Mouse (Mus musculus): Measurements from ENCODE around the gene Syt12. TPM values are rescaled to one million over a fixed set of nuclear protein-coding genes. Genes with fewer than 3 reads are reported as not detected.

Gene Syt12
- polyA plus RNA-seq, 1 experiment from 2014 or later = 1.9 TPM

GRCm38 (mm10) chr19:4481326-4481725 is 4.1 kb upstream of the Syt12 start:
- Histone ChIP-seq H3K9ac (no peak overlapping the region), H3K9me3 (no peaks in the 10 kb centered on the region), H3K4me2 (replicated peaks) (no peak overlapping the region), H3K27ac (no peak overlapping the region), H3K36me3 (no peaks in the 10 kb centered on the region), H3K27me3 (replicated peaks) (peaks cover 20% of the 10 kb centered on the region), H3K4me1 (peaks cover 6% of the 10 kb centered on the region; the same call in 1 of the 2 replicates), H3K4me3 (no peak overlapping the region)
- no peak for ATAC-seq (ENCODE audit: low FRiP score, low read depth)
- WGBS = 64% methylated on average over 4 of the region's 4 CpGs

GRCm38 (mm10) chr19:4480041-4480440 is 2.8 kb upstream of the Syt12 start:
- H3K4me2 ChIP-seq (replicated peaks) = no peak overlapping the region

GRCm38 (mm10) chr19:4478190-4478516 is 906 bp upstream of the Syt12 start:
- H3K4me1 ChIP-seq = peaks cover 8% of the 10 kb centered on the region; the same call in 1 of the 2 replicates
- no peaks in the 10 kb centered on the region for H3K9me3 ChIP-seq
- H3K27ac ChIP-seq = no peak overlapping the region
- no peak overlapping the region for H3K4me2 ChIP-seq (replicated peaks)
- no peaks in the 10 kb centered on the region for H3K36me3 ChIP-seq
- H3K4me3 ChIP-seq = no peak overlapping the region
- no peak overlapping the region for H3K9ac ChIP-seq
- peaks cover 43% of the 10 kb centered on the region for H3K27me3 ChIP-seq (replicated peaks)
- no peak for ATAC-seq (ENCODE audit: low FRiP score, low read depth)
- 31% methylated on average over 1 of the region's 1 CpGs for WGBS

More at GRCm38 (mm10) chr19:4480041-4480440, 2.8 kb upstream of the Syt12 start:
- no peaks in the 10 kb centered on the region for H3K9me3 ChIP-seq
- no peaks in the 10 kb centered on the region for H3K36me3 ChIP-seq
- peaks cover 8% of the 10 kb centered on the region; the same call in 1 of the 2 replicates for H3K4me1 ChIP-seq
- ATAC-seq (ENCODE audit: low FRiP score, low read depth) = no peak
- H3K27ac ChIP-seq = no peak overlapping the region
- H3K9ac ChIP-seq = no peak overlapping the region
- 91% methylated on average over 2 of the region's 2 CpGs for WGBS
- no peak overlapping the region for H3K4me3 ChIP-seq
- H3K27me3 ChIP-seq (replicated peaks) = peaks cover 33% of the 10 kb centered on the region

GRCm38 (mm10) chr19:4476601-4477257 is 518 bp downstream of the Syt12 start:
- Histone ChIP-seq H3K27me3 (replicated peaks) (peaks cover 43% of the 10 kb centered on the region), H3K27ac (no peak overlapping the region)

GRCm38 (mm10) chr19:4475224-4475925 is 1.9 kb downstream of the Syt12 start:
- Histone ChIP-seq H3K4me1 (peaks cover 8% of the 10 kb centered on the region; the same call in 1 of the 2 replicates), H3K9ac (no peak overlapping the region), H3K9me3 (no peaks in the 10 kb centered on the region), H3K27ac (no peak overlapping the region), H3K27me3 (replicated peaks) (peaks cover 43% of the 10 kb centered on the region), H3K4me3 (no peak overlapping the region), H3K4me2 (replicated peaks) (no peak overlapping the region), H3K36me3 (no peaks in the 10 kb centered on the region)
- 79% methylated on average over 11 of the region's 11 CpGs for WGBS
- no peak for ATAC-seq (ENCODE audit: low FRiP score, low read depth)

More at GRCm38 (mm10) chr19:4476601-4477257, 518 bp downstream of the Syt12 start:
- WGBS = under 1% methylated on average over 70 of the region's 70 CpGs
- Histone ChIP-seq H3K9me3 (no peaks in the 10 kb centered on the region), H3K9ac (peak overlapping the region; percentile 61), H3K4me1 (peaks cover 8% of the 10 kb centered on the region; the same call in 1 of the 2 replicates), H3K36me3 (no peaks in the 10 kb centered on the region), H3K4me2 (replicated peaks) (peak overlapping the region; percentile 94), H3K4me3 (peak overlapping the region; percentile 46)
- ATAC-seq (ENCODE audit: low FRiP score, low read depth) = peak; percentile 70

- 57% methylated on average over 3 of the region's 3 CpGs for WGBS
- peaks cover 42% of the 10 kb centered on the region for H3K27me3 ChIP-seq (replicated peaks)
- no peaks in the 10 kb centered on the region for H3K9me3 ChIP-seq
- ATAC-seq (ENCODE audit: low FRiP score, low read depth) = no peak
- H3K4me3 ChIP-seq = no peak overlapping the region
- H3K4me2 ChIP-seq (replicated peaks) = no peak overlapping the region
- H3K36me3 ChIP-seq = no peaks in the 10 kb centered on the region
- H3K27ac ChIP-seq = no peak overlapping the region
- H3K4me1 ChIP-seq = peaks cover 8% of the 10 kb centered on the region; the same call in 1 of the 2 replicates
- no peak overlapping the region for H3K9ac ChIP-seq
Measured at GRCm38 (mm10) chr19:4474739-4475138, 2.5 kb downstream of the Syt12 start.

- Histone ChIP-seq H3K4me1 (peaks cover 8% of the 10 kb centered on the region; the same call in 1 of the 2 replicates), H3K27me3 (replicated peaks) (peaks cover 38% of the 10 kb centered on the region)
- 92% methylated on average over 5 of the region's 5 CpGs for WGBS
Measured at GRCm38 (mm10) chr19:4473549-4473948, 3.7 kb downstream of the Syt12 start.

GRCm38 (mm10) chr19:4468363-4468762 is 8.9 kb downstream of the Syt12 start:
- Histone ChIP-seq H3K9me3 (no peaks in the 10 kb centered on the region), H3K9ac (no peak overlapping the region), H3K27me3 (replicated peaks) (no peaks in the 10 kb centered on the region), H3K4me2 (replicated peaks) (no peak overlapping the region), H3K4me1 (no peaks in the 10 kb centered on the region), H3K27ac (no peak overlapping the region), H3K4me3 (no peak overlapping the region), H3K36me3 (no peaks in the 10 kb centered on the region)
- 37% methylated on average over 5 of the region's 5 CpGs for WGBS
- ATAC-seq (ENCODE audit: low FRiP score, low read depth) = no peak

More at GRCm38 (mm10) chr19:4473549-4473948, 3.7 kb downstream of the Syt12 start:
- Histone ChIP-seq H3K9me3 (no peaks in the 10 kb centered on the region), H3K4me3 (no peak overlapping the region), H3K9ac (no peak overlapping the region), H3K27ac (no peak overlapping the region), H3K36me3 (no peaks in the 10 kb centered on the region), H3K4me2 (replicated peaks) (no peak overlapping the region)
- ATAC-seq (ENCODE audit: low FRiP score, low read depth) = no peak

- no peak for ATAC-seq (ENCODE audit: low FRiP score, low read depth)
- H3K9ac ChIP-seq = no peak overlapping the region
- H3K9me3 ChIP-seq = no peaks in the 10 kb centered on the region
- no peak overlapping the region for H3K27ac ChIP-seq
- 86% methylated on average over 4 of the region's 4 CpGs for WGBS
- no peaks in the 10 kb centered on the region for H3K4me1 ChIP-seq
- H3K27me3 ChIP-seq (replicated peaks) = no peaks in the 10 kb centered on the region
- no peak overlapping the region for H3K4me3 ChIP-seq
- H3K36me3 ChIP-seq = no peaks in the 10 kb centered on the region
- H3K4me2 ChIP-seq (replicated peaks) = no peak overlapping the region
Measured at GRCm38 (mm10) chr19:4464666-4465065, 12.6 kb downstream of the Syt12 start.

- Histone ChIP-seq H3K36me3 (no peaks in the 10 kb centered on the region), H3K27me3 (replicated peaks) (no peaks in the 10 kb centered on the region), H3K4me3 (no peak overlapping the region), H3K4me2 (replicated peaks) (no peak overlapping the region), H3K4me1 (no peaks in the 10 kb centered on the region), H3K9me3 (no peaks in the 10 kb centered on the region), H3K27ac (no peak overlapping the region), H3K9ac (no peak overlapping the region)
- ATAC-seq (ENCODE audit: low FRiP score, low read depth) = no peak
- 87% methylated on average over 8 of the region's 8 CpGs for WGBS
Measured at GRCm38 (mm10) chr19:4461981-4462380, 15.3 kb downstream of the Syt12 start.

GRCm38 (mm10) chr19:4456227-4456626 is 21.0 kb downstream of the Syt12 start:
- Histone ChIP-seq H3K9ac (no peak overlapping the region), H3K27ac (no peak overlapping the region), H3K4me2 (replicated peaks) (no peak overlapping the region), H3K27me3 (replicated peaks) (no peaks in the 10 kb centered on the region), H3K36me3 (no peaks in the 10 kb centered on the region), H3K4me1 (peaks cover 5% of the 10 kb centered on the region; the same call in 1 of the 2 replicates), H3K4me3 (no peak overlapping the region), H3K9me3 (no peaks in the 10 kb centered on the region)
- ATAC-seq (ENCODE audit: low FRiP score, low read depth) = no peak
- WGBS = 12% methylated on average over 11 of the region's 11 CpGs

GRCm38 (mm10) chr19:4455071-4455800 is 22.0 kb downstream of the Syt12 start:
- WGBS = 81% methylated on average over 15 of the region's 15 CpGs
- H3K9ac ChIP-seq = no peak overlapping the region
- H3K4me3 ChIP-seq = no peak overlapping the region
- no peak overlapping the region for H3K27ac ChIP-seq
- no peak for ATAC-seq (ENCODE audit: low FRiP score, low read depth)
- no peaks in the 10 kb centered on the region for H3K36me3 ChIP-seq
- no peaks in the 10 kb centered on the region for H3K27me3 ChIP-seq (replicated peaks)
- H3K9me3 ChIP-seq = no peaks in the 10 kb centered on the region
- H3K4me2 ChIP-seq (replicated peaks) = no peak overlapping the region
- peaks cover 5% of the 10 kb centered on the region; the same call in 1 of the 2 replicates for H3K4me1 ChIP-seq

Measured in neural tube, embryonic 12.5 days (tissue).